Mouse (Mus musculus) spleen, adult 2 months (tissue): ENCODE data around the gene Rps6kc1. TPM values are rescaled to one million over a fixed set of nuclear protein-coding genes. Genes with fewer than 3 reads are reported as not detected.

Source experiments
- DNase-seq, 2 experiments: peaks; one replicate each; pipeline versions ENCODE4 v3.0.0 to v3.0.0-alpha.2; 2012 to 2021; ENCODE audit warnings: low spot score in 2 of 2, low read depth in 1 of 2
- H3K27ac ChIP-seq: fragments of 200-500 bp; 2 replicates; pipeline ENCODE4 v1.5.1; 2012; ENCODE audit warnings: low read length, inconsistent platforms; ENCODE audit not compliant: insufficient read depth
- H3K27me3 ChIP-seq: fragments of 200-500 bp; 2 replicates; pipeline ENCODE4 v1.6.1; 2012; ENCODE audit warnings: mild to moderate bottlenecking, moderate library complexity, low read length, inconsistent platforms; ENCODE audit not compliant: control insufficient read depth, insufficient read depth
- H3K36me3 ChIP-seq: fragments of 200-500 bp; 2 replicates; pipeline ENCODE4 v1.6.1; 2012; ENCODE audit warnings: mild to moderate bottlenecking, low read length, inconsistent platforms; ENCODE audit not compliant: control insufficient read depth, insufficient read depth
- H3K4me1 ChIP-seq: fragments of 200-500 bp; 2 replicates; pipeline ENCODE4 v1.6.1; 2011; ENCODE audit warnings: inconsistent platforms; ENCODE audit not compliant: control insufficient read depth, insufficient read depth, insufficient read length
- H3K4me3 ChIP-seq: fragments of 200-500 bp; 2 replicates; pipeline ENCODE4 v1.5.1; 2011; ENCODE audit warnings: mild to moderate bottlenecking, inconsistent platforms; ENCODE audit not compliant: insufficient read depth, insufficient read length; ENCODE audit errors: extremely low read depth
- CTCF ChIP-seq: fragments of 200-500 bp; IDR thresholded peaks from 2 replicates; pipeline ENCODE4 v1.5.1; 2011; ENCODE audit warnings: mild to moderate bottlenecking, inconsistent platforms; ENCODE audit not compliant: insufficient read depth, insufficient read length, insufficient replicate concordance; ENCODE audit errors: extremely low read depth
- POLR2A ChIP-seq: fragments of 200-500 bp; IDR thresholded peaks from 2 replicates; pipeline ENCODE4 v1.6.1; 2011; ENCODE audit warnings: low read depth, low read length, inconsistent platforms
- WGBS: fragments of 180-500 bp; shearing (Covaris S2); methylation state at CpG from one replicate; pipeline ENCODE4 v1.1.7; 2018; 5-methylcytosine and 5-hydroxymethylcytosine counted together
- polyA plus RNA-seq: library from polyadenylated mRNA; depleted of rRNA; stranded (reverse); fragments of >200 nt; gene quantifications from 2 replicates; pipeline ENCODE4 v1.2.3, GENCODE M21; 2012

The Rps6kc1 gene
- polyA plus RNA-seq, 1 experiment, result 6.4 TPM

DNA sequence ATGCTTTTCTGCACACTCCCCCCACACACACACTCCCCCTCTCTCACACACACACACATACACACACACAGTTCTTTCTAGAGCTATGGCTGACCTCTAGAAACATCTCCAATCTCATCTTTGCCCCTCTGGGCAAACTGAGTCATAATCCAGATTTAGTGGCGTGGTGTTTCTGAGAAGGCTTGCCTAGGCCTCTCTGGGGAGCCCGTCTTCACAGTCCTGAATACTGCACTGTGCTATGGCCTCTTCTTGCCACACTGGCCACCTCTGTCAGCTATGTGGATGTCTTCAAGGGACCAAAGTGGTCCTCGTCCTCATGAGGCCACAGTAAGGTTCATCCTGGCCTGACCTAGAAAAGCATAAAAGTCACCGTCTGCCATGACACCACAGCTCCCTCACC lies 247.6 kb downstream of the Rps6kc1 start:
- peak in 1 of 2 experiments; percentile 1 for DNase-seq
- WGBS, result 92% methylated on average over 4 of the region's 4 CpGs
- TF ChIP-seq CTCF, result no peak

DNA sequence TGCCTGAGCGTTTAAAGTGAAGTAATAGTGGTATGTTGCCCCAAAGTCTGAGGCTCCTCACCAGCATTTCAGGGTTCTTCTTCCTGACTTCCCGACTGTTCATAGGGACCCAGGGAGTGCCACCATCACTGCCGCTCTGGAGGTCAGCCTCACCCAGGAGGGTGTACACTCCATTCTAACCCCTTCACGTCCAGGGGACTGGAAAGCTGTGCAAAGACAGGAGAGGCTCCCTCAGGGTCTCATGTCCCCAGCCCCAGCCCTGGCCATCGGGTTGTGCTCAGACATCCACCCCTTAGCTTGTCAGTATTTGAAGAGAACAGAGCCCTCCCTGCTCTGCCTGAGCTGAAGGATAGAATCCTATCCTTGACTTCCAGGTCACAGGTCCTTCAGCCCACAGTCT lies 248.8 kb downstream of the Rps6kc1 start:
- Histone ChIP-seq H3K27ac (no peak overlapping the region), H3K4me1 (no peaks in the 10 kb centered on the region), H3K4me3 (no peak overlapping the region), H3K27me3 (no peaks in the 10 kb centered on the region), H3K36me3 (no peaks in the 10 kb centered on the region)
- DNase-seq, result peak in 1 of 2 experiments; percentile 1
- TF ChIP-seq POLR2A (no peak), CTCF (no peak)
- 82% methylated on average over 5 of the region's 5 CpGs for WGBS

More for the DNA sequence above, 247.6 kb downstream of the Rps6kc1 start:
- Histone ChIP-seq H3K4me3 (no peak overlapping the region), H3K27ac (no peak overlapping the region), H3K4me1 (no peaks in the 10 kb centered on the region), H3K36me3 (no peaks in the 10 kb centered on the region), H3K27me3 (no peaks in the 10 kb centered on the region)

DNA sequence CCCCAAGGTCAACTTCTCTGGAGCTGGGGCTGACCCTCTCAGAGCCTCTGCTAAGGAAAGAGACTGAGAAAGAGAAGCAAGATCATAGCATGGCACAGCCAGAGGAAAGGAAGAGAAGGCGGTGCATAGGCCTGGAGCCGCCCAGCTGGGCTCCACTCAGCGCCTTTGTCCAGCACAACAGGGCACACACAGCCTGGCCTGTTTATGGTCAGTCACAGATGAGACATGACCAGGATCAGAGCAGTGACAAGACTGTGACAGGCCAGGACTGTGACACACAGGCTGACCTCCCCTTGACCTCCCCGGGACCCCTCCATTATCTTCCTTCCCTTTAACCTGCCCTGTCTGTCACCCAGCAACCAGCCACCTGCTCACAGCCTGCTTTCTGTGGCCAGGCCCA lies 249.8 kb downstream of the Rps6kc1 start:
- 92% methylated on average over 4 of the region's 4 CpGs for WGBS
- H3K4me3 ChIP-seq, result no peak overlapping the region
- no peak overlapping the region for H3K27ac ChIP-seq
- TF ChIP-seq CTCF (no peak), POLR2A (no peak)
- H3K4me1 ChIP-seq, result no peaks in the 10 kb centered on the region
- H3K27me3 ChIP-seq, result no peaks in the 10 kb centered on the region
- peak in 1 of 2 experiments; percentile 1 for DNase-seq
- no peaks in the 10 kb centered on the region for H3K36me3 ChIP-seq

DNA sequence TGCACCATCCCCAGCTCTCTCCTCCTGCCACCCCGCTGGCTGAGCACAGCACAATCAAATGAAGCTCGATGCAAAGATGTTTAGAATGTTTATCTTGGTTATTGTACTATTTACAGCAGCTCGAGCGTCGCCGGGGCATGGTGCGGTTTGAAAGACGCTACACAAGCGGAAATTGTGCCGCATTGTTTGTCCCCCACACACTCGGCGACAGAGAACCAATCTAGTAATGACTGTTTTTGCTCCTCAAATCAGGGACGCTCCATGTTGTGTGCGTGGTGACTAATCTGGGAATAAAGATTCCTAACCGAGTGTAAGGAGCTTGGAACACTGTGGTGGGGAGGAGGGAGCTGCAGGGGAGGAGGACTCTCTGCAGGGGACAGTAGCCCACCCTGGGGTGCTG lies 250.3 kb downstream of the Rps6kc1 start:
- WGBS, result 87% methylated on average over 15 of the region's 15 CpGs
- TF ChIP-seq POLR2A (no peak), CTCF (no peak)
- Histone ChIP-seq H3K27me3 (no peaks in the 10 kb centered on the region), H3K36me3 (no peaks in the 10 kb centered on the region), H3K4me1 (no peaks in the 10 kb centered on the region), H3K4me3 (no peak overlapping the region), H3K27ac (no peak overlapping the region)
- DNase-seq, result peak in 1 of 2 experiments; percentile 1

DNA sequence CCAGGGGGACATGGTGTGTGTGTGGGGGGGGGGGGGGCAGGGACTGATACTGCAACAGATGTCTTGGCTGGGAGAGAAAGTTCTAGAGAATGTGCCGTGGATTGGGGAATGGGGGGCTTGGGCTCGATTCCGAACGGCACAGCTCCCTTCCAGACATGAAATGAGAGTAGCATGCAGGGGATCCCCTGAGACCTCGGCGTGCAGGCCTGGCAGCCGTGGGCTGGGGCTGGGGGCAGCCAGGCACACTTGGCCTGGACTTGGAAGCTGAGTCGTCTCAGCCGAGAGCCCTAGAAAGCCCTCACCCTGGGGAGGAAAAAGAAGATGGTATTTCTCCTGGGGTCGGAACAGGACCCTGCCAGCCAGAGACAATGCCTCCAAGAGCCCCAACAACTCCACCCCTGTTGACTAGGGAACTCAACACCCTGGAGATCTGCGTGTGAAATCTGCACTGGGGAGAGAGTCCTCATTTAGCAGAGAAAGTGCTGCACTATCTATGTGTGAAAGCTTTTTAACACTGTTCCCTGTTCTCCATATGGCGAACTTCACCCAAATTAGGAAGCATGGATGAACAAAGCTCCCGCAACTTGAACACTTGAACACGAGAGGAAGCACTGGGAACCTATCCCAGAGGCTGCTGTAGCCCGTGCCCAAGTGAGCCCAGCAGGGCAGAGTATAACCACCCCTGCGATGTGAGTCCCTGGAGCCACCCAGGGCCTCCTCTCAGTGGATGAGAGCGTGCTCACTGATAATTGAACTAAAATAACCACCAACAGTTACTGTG lies 251.7 kb downstream of the Rps6kc1 start:
- Histone ChIP-seq H3K27me3 (no peaks in the 10 kb centered on the region), H3K4me1 (no peaks in the 10 kb centered on the region), H3K36me3 (no peaks in the 10 kb centered on the region), H3K27ac (no peak overlapping the region), H3K4me3 (no peak overlapping the region)
- no peak for TF ChIP-seq POLR2A
- TF ChIP-seq CTCF, result no peak
- WGBS, result 83% methylated on average over 17 of the region's 17 CpGs
- DNase-seq, result peak in 1 of 2 experiments; percentile 1

DNA sequence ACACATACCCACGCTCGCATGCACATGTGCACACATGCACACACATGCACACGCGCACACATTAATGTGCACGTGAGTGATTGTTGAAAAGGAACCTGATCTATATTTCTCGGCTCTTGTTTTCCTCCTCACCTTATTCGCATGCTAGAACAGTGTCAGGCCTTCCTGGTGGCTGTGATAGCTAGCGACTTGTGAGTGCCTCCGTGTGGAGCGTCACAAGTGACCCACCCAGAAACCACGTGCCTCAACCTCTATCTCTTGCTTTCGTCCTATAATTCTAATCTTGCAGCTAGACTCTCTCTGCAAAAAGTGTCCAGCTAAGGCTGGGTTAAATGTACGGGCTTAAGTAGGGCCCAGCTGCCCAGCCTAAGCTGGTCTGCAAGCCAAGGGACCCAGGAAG lies 253.3 kb downstream of the Rps6kc1 start:
- no peak for DNase-seq
- no peak for TF ChIP-seq POLR2A
- no peak for TF ChIP-seq CTCF
- Histone ChIP-seq H3K36me3 (no peaks in the 10 kb centered on the region), H3K27ac (no peak overlapping the region), H3K4me3 (no peak overlapping the region), H3K4me1 (no peaks in the 10 kb centered on the region), H3K27me3 (no peaks in the 10 kb centered on the region)
- WGBS, result 92% methylated on average over 13 of the region's 13 CpGs

DNA sequence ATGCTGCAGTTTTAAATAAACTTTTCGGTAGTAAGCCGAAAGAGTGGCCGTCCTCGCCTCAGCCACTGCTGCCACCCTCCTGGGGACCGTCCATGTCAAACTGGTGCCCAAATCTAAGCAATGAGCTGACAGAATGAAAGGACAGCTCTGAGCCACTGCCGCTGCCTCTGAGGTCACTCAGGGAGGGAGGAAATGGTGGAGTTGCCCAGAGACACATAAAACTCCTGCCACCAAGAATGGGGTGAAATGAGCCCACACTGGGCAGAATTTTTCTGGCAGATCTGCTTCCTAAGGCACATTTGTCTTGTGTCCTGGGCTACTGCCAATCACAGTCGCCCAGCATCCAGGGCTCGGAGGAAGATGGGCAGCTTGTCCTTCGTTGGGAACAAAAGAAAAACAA lies 255.5 kb downstream of the Rps6kc1 start:
- TF ChIP-seq CTCF, result no peak
- no peak for TF ChIP-seq POLR2A
- 62% methylated on average over 9 of the region's 9 CpGs for WGBS
- H3K36me3 ChIP-seq, result no peaks in the 10 kb centered on the region
- H3K4me3 ChIP-seq, result no peak overlapping the region
- no peak overlapping the region for H3K27ac ChIP-seq
- H3K4me1 ChIP-seq, result no peaks in the 10 kb centered on the region
- H3K27me3 ChIP-seq, result no peaks in the 10 kb centered on the region
- no peak for DNase-seq
